Mouse (Mus musculus) G1E (cell line): ENCODE results near the gene Ugt1a1.

ENCODE experiments used
- CTCF ChIP-seq: IDR thresholded peaks from 2 replicates; pipeline ENCODE4 v1.5.1; 2012; ENCODE audit warnings: low read depth, low read length, inconsistent platforms, mixed read lengths
- GATA1 ChIP-seq: IDR thresholded peaks from 2 replicates; pipeline ENCODE4 v1.6.1; 2012; ENCODE audit warnings: borderline replicate concordance, low read length, inconsistent platforms, mixed read lengths
- TAL1 ChIP-seq: conservative IDR thresholded peaks from 2 replicates; pipeline ENCODE4 v1.6.1; 2012; ENCODE audit warnings: low read depth, low read length, inconsistent platforms, mixed read lengths

DNA sequence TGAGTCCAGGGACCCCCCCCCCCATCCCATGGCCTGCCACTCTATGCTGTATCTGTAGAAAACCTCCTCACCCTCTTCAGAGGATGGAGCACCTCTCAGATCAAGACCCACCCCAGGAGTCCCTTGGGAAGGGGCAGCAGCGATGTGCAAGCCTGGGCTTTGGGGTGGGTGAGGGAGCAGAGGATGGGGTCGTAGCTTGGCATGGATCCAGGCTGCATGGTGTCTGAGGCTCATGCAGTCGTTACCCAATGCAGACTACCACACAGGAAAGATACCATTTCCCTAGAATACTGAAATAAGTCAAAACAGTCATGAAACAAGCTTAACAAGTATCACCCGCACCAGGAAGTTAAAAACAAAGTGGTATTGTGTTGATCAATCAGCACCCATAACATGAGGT is 36.9 kb downstream of the Ugt1a1 start:
- TF ChIP-seq CTCF (no peak), TAL1 (no peak), GATA1 (no peak)
